Mouse (Mus musculus) embryonic facial prominence, embryonic 14.5 days (tissue): ENCODE measurements at regions not wholly inside any gene's neighbourhood (a gene's known extent, or its start where the extent isn't known, plus 50 kb on each side); places are given as distances from the start of the nearest gene placed in this dataset.
A peak's percentile ranks its signal among the peaks of the same experiment; 100 is the strongest.

Source experiments
- ATAC-seq: fragments of 200-750 bp; cut with Nextera tagmentation; 2 replicates; pipeline ENCODE4 v1.8.0; 2017; ENCODE audit warnings: low read depth, moderate number of reproducible peaks, moderate TSS enrichment
- DNase-seq: peaks from one replicate; pipeline ENCODE4 v3.0.0-alpha.2; 2015; ENCODE audit warnings: low spot score
- H3K27ac ChIP-seq: fragments of 300-500 bp; sonication (generic); replicated peaks from 2 replicates; pipeline ENCODE4 v1.5.1; 2014; ENCODE audit warnings: low read depth, mild to moderate bottlenecking, low read length, moderate library complexity
- H3K27me3 ChIP-seq: fragments of 300-500 bp; sonication (generic); replicated peaks from 2 replicates; pipeline ENCODE4 v1.6.1; 2014; ENCODE audit warnings: low read length; ENCODE audit not compliant: control insufficient read depth, insufficient read depth
- H3K36me3 ChIP-seq: fragments of 300-500 bp; sonication (generic); 2 replicates; pipeline ENCODE4 v1.6.1; 2014; ENCODE audit warnings: low read length, mixed read lengths; ENCODE audit not compliant: control insufficient read depth, insufficient read depth
- H3K4me1 ChIP-seq: fragments of 300-500 bp; sonication (generic); 2 replicates; pipeline ENCODE4 v1.6.1; 2014; ENCODE audit warnings: antibody characterized with exemption, low read length; ENCODE audit not compliant: control insufficient read depth, insufficient read depth
- H3K4me2 ChIP-seq: fragments of 300-500 bp; sonication (generic); 2 replicates; pipeline ENCODE4 v1.6.1; 2014; ENCODE audit warnings: low read depth, mild to moderate bottlenecking, low read length, moderate library complexity, mixed read lengths
- H3K4me3 ChIP-seq: fragments of 300-500 bp; sonication (generic); 2 replicates; pipeline ENCODE4 v1.5.1; 2014; ENCODE audit warnings: low read depth, mild to moderate bottlenecking, low read length
- H3K9ac ChIP-seq: fragments of 300-500 bp; sonication (generic); 2 replicates; pipeline ENCODE4 v1.6.1; 2014; ENCODE audit warnings: low read depth, mild to moderate bottlenecking, low read length, moderate library complexity, mixed read lengths
- H3K9me3 ChIP-seq: fragments of 300-500 bp; sonication (generic); 2 replicates; pipeline ENCODE4 v1.6.1; 2016; ENCODE audit warnings: low read length; ENCODE audit not compliant: control insufficient read depth
- WGBS: fragments of 180-500 bp; shearing (Covaris S2); extraction: QIAGEN DNeasy Blood & Tissue Kit; methylation state at CpG from one replicate; pipeline ENCODE4 v1.1.7; 2014; 5-methylcytosine and 5-hydroxymethylcytosine counted together

GRCm38 (mm10) chr8:7732726-7733125, 928.3 kb downstream of the Efnb2 start:
- Histone ChIP-seq H3K9ac (no peak overlapping the region), H3K27ac (no peak overlapping the region), H3K36me3 (no peaks in the 10 kb centered on the region), H3K27me3 (no peaks in the 10 kb centered on the region), H3K4me1 (no peaks in the 10 kb centered on the region), H3K9me3 (no peaks in the 10 kb centered on the region), H3K4me2 (no peak overlapping the region), H3K4me3 (no peak overlapping the region)
- DNase-seq: no peak
- 55% methylated on average over 2 of the region's 2 CpGs for WGBS
- ATAC-seq: no peak

GRCm38 (mm10) chr8:7721880-7722279, 939.2 kb downstream of the Efnb2 start:
- H3K36me3 ChIP-seq: no peaks in the 10 kb centered on the region
- DNase-seq (no peak), ATAC-seq (no peak)
- no peaks in the 10 kb centered on the region for H3K9me3 ChIP-seq
- H3K4me1 ChIP-seq: no peaks in the 10 kb centered on the region
- 81% methylated on average over 3 of the region's 3 CpGs for WGBS
- no peak overlapping the region for H3K9ac ChIP-seq
- H3K4me2 ChIP-seq: no peak overlapping the region
- no peak overlapping the region for H3K4me3 ChIP-seq
- no peaks in the 10 kb centered on the region for H3K27me3 ChIP-seq
- no peak overlapping the region for H3K27ac ChIP-seq

- Histone ChIP-seq H3K4me2 (no peak overlapping the region), H3K9ac (no peak overlapping the region), H3K4me1 (no peaks in the 10 kb centered on the region), H3K4me3 (no peak overlapping the region), H3K27ac (no peak overlapping the region), H3K27me3 (no peaks in the 10 kb centered on the region), H3K9me3 (no peaks in the 10 kb centered on the region), H3K36me3 (no peaks in the 10 kb centered on the region)
- peak; percentile 3 for DNase-seq
- no peak for ATAC-seq
- 76% methylated on average over 5 of the region's 5 CpGs for WGBS
Observed at GRCm38 (mm10) chr8:7718898-7719696, 941.9 kb downstream of the Efnb2 start.

GRCm38 (mm10) chr8:7710764-7711163, 950.3 kb downstream of the Efnb2 start:
- no peaks in the 10 kb centered on the region for H3K27me3 ChIP-seq
- WGBS: 55% methylated on average over 1 of the region's 1 CpGs
- H3K36me3 ChIP-seq: no peaks in the 10 kb centered on the region
- H3K4me2 ChIP-seq: no peak overlapping the region
- no peaks in the 10 kb centered on the region for H3K4me1 ChIP-seq
- DNase-seq: no peak
- H3K27ac ChIP-seq: no peak overlapping the region
- ATAC-seq: no peak
- no peaks in the 10 kb centered on the region for H3K9me3 ChIP-seq
- no peak overlapping the region for H3K4me3 ChIP-seq
- no peak overlapping the region for H3K9ac ChIP-seq

- no peak for DNase-seq
- H3K36me3 ChIP-seq: no peaks in the 10 kb centered on the region
- H3K9ac ChIP-seq: no peak overlapping the region
- no peaks in the 10 kb centered on the region for H3K9me3 ChIP-seq
- no peak for ATAC-seq
- H3K27me3 ChIP-seq: no peaks in the 10 kb centered on the region
- no peak overlapping the region for H3K27ac ChIP-seq
- H3K4me2 ChIP-seq: no peak overlapping the region
- H3K4me1 ChIP-seq: no peaks in the 10 kb centered on the region
- WGBS: 91% methylated on average over 1 of the region's 1 CpGs
- H3K4me3 ChIP-seq: no peak overlapping the region
Observed at GRCm38 (mm10) chr8:7709406-7709805, 951.6 kb downstream of the Efnb2 start.

GRCm38 (mm10) chr8:7691355-7691996, 969.6 kb downstream of the Efnb2 start:
- DNase-seq (no peak), ATAC-seq (no peak)
- H3K4me1 ChIP-seq: no peaks in the 10 kb centered on the region
- no peaks in the 10 kb centered on the region for H3K36me3 ChIP-seq
- no peak overlapping the region for H3K27ac ChIP-seq
- H3K9me3 ChIP-seq: no peaks in the 10 kb centered on the region
- no peak overlapping the region for H3K4me2 ChIP-seq
- 88% methylated on average over 2 of the region's 2 CpGs for WGBS
- H3K27me3 ChIP-seq: no peaks in the 10 kb centered on the region
- no peak overlapping the region for H3K4me3 ChIP-seq
- no peak overlapping the region for H3K9ac ChIP-seq

- DNase-seq (peak; percentile 6), ATAC-seq (no peak)
- H3K4me3 ChIP-seq: no peak overlapping the region
- no peaks in the 10 kb centered on the region for H3K36me3 ChIP-seq
- no peak overlapping the region for H3K9ac ChIP-seq
- H3K4me2 ChIP-seq: no peak overlapping the region
- no peak overlapping the region for H3K27ac ChIP-seq
- H3K4me1 ChIP-seq: no peaks in the 10 kb centered on the region
- no peaks in the 10 kb centered on the region for H3K27me3 ChIP-seq
- H3K9me3 ChIP-seq: no peaks in the 10 kb centered on the region
Observed at GRCm38 (mm10) chr8:7653804-7654203, 1007.2 kb downstream of the Efnb2 start.
